Mouse (Mus musculus) CH12.LX (cell line): Measurements from ENCODE around the gene Cct7. TPM values are rescaled to one million over a fixed set of nuclear protein-coding genes. Genes with fewer than 3 reads are reported as not detected.

Source experiments
- DNase-seq: peaks from one replicate; pipeline ENCODE4 v3.0.0-alpha.2; 2013; ENCODE audit errors: extremely low read depth
- H3K27ac ChIP-seq: 2 replicates; pipeline ENCODE4 v1.5.1; 2012; ENCODE audit warnings: low read depth, mild to moderate bottlenecking, control low read depth, moderate library complexity; ENCODE audit not compliant: insufficient read depth
- H3K27me3 ChIP-seq: replicated peaks from 2 replicates; pipeline ENCODE3; 2012; ENCODE audit warnings: inconsistent platforms
- H3K36me3 ChIP-seq, 2 experiments: replicated peaks in 1 of 2; 2 replicates each; pipeline versions ENCODE3 to v1.6.1; 2012; ENCODE audit warnings: inconsistent platforms in 1 of 2, low read length in 1 of 2, mild to moderate bottlenecking in 1 of 2, mixed read lengths in 1 of 2, moderate library complexity in 1 of 2; ENCODE audit not compliant: control insufficient read depth in 1 of 2, insufficient read depth in 1 of 2
- H3K4me1 ChIP-seq, 2 experiments: 2 replicates each; pipeline ENCODE4 v1.6.1; 2012; ENCODE audit warnings: inconsistent platforms in 1 of 2, moderate library complexity in 1 of 2; ENCODE audit not compliant: insufficient read depth in 2 of 2, control insufficient read depth in 1 of 2
- H3K4me2 ChIP-seq: 2 replicates; pipeline ENCODE4 v1.6.1; 2012; ENCODE audit warnings: low read depth, mild to moderate bottlenecking, control low read depth; ENCODE audit not compliant: poor library complexity, insufficient read depth, severe bottlenecking
- H3K4me3 ChIP-seq, 3 experiments: fragments of 150-350 bp in 1 of 3; sonication (generic) in 1 of 3; replicated peaks in 1 of 3; 2 replicates each; pipeline versions ENCODE3 to v1.5.1; 2011 to 2012; ENCODE audit warnings: low read depth in 2 of 3, low read length in 2 of 3, mild to moderate bottlenecking in 2 of 3, moderate library complexity in 2 of 3, control low read depth in 1 of 3, improper control_type of control experiment in 1 of 3, inconsistent platforms in 1 of 3, mixed read lengths in 1 of 3; ENCODE audit not compliant: poor library complexity in 1 of 3
- H3K79me2 ChIP-seq: replicated peaks from 2 replicates; pipeline ENCODE4 v1.6.1; 2012; ENCODE audit warnings: mild to moderate bottlenecking, moderate library complexity; ENCODE audit not compliant: control insufficient read depth, poor library complexity, insufficient read depth, severe bottlenecking; ENCODE audit errors: extremely low read depth
- H3K9ac ChIP-seq: 2 replicates; pipeline ENCODE4 v1.6.1; 2012; ENCODE audit warnings: low read depth, mild to moderate bottlenecking, control low read depth, moderate library complexity; ENCODE audit not compliant: insufficient read depth
- H3K9me3 ChIP-seq: replicated peaks from 2 replicates; pipeline ENCODE3; 2012; ENCODE audit warnings: low read length, inconsistent platforms, mixed read lengths
- BHLHE40 ChIP-seq: IDR thresholded peaks from 2 replicates; pipeline ENCODE4 v1.6.1; 2011; ENCODE audit warnings: mild to moderate bottlenecking, low read depth, low read length, improper control_type of control experiment
- CHD1 ChIP-seq: IDR thresholded peaks from 2 replicates; pipeline ENCODE4 v1.6.1; 2012; ENCODE audit warnings: low read depth, low read length, improper control_type of control experiment, inconsistent platforms
- CTCF ChIP-seq, 2 experiments: IDR thresholded peaks in 1 of 2; conservative IDR thresholded peaks in 1 of 2; 2 replicates each; pipeline ENCODE4 v1.5.1; 2011 to 2012; ENCODE audit warnings: low read depth in 2 of 2, low read length in 2 of 2, improper control_type of control experiment in 1 of 2, inconsistent platforms in 1 of 2, mild to moderate bottlenecking in 1 of 2, moderate library complexity in 1 of 2
- ELF1 ChIP-seq: IDR thresholded peaks from 2 replicates; pipeline ENCODE4 v1.6.1; 2014; ENCODE audit warnings: low read depth, mild to moderate bottlenecking, inconsistent platforms, low read length, improper control_type of control experiment
- EP300 ChIP-seq: IDR thresholded peaks from 2 replicates; pipeline ENCODE4 v1.6.1; 2011; ENCODE audit warnings: low read length, improper control_type of control experiment
- GABPA ChIP-seq: IDR thresholded peaks from 2 replicates; pipeline ENCODE4 v1.6.1; 2012; ENCODE audit warnings: low read depth, low read length, improper control_type of control experiment, inconsistent platforms; ENCODE audit not compliant: insufficient replicate concordance
- HCFC1 ChIP-seq: IDR thresholded peaks from 2 replicates; pipeline ENCODE4 v1.6.1; 2012; ENCODE audit warnings: low read depth, mild to moderate bottlenecking, inconsistent platforms, low read length, improper control_type of control experiment
- JUN ChIP-seq: IDR thresholded peaks from 2 replicates; pipeline ENCODE4 v1.6.1; 2011; ENCODE audit warnings: low read depth, mild to moderate bottlenecking, low read length, improper control_type of control experiment, moderate library complexity; ENCODE audit not compliant: insufficient read depth
- JUND ChIP-seq: conservative IDR thresholded peaks from 2 replicates; pipeline ENCODE4 v1.6.1; 2011; ENCODE audit warnings: low read depth, low read length, improper control_type of control experiment
- KAT2A ChIP-seq: IDR thresholded peaks from 2 replicates; pipeline ENCODE4 v1.6.1; 2012; ENCODE audit warnings: low read length, improper control_type of control experiment, inconsistent platforms; ENCODE audit not compliant: insufficient replicate concordance
- MAX ChIP-seq: IDR thresholded peaks from 2 replicates; pipeline ENCODE4 v1.6.1; 2011; ENCODE audit warnings: low read length, improper control_type of control experiment
- MAZ ChIP-seq: IDR thresholded peaks from 2 replicates; pipeline ENCODE4 v1.6.1; 2012; ENCODE audit warnings: low read depth, mild to moderate bottlenecking, inconsistent platforms, low read length, improper control_type of control experiment, moderate library complexity
- MEF2A ChIP-seq: IDR thresholded peaks from 2 replicates; pipeline ENCODE4 v1.6.1; 2014; ENCODE audit warnings: low read depth, mild to moderate bottlenecking, inconsistent platforms, low read length, improper control_type of control experiment, borderline replicate concordance
- NELFE ChIP-seq: IDR thresholded peaks from 2 replicates; pipeline ENCODE4 v1.6.1; 2011; ENCODE audit warnings: low read depth, low read length, improper control_type of control experiment
- POLR2A ChIP-seq: IDR thresholded peaks from 2 replicates; pipeline ENCODE4 v1.6.1; 2011; ENCODE audit warnings: low read depth, mild to moderate bottlenecking, improper control_type of control experiment, low read length
- POLR2AphosphoS2 ChIP-seq: IDR thresholded peaks from 2 replicates; pipeline ENCODE4 v1.6.1; 2011; ENCODE audit warnings: low read depth, low read length, improper control_type of control experiment
- RAD21 ChIP-seq: IDR thresholded peaks from 2 replicates; pipeline ENCODE4 v1.6.1; 2011; ENCODE audit warnings: low read depth, mild to moderate bottlenecking, low read length, improper control_type of control experiment, moderate library complexity
- TBP ChIP-seq: conservative IDR thresholded peaks from 2 replicates; pipeline ENCODE4 v1.6.1; 2011; ENCODE audit warnings: low read depth, low read length, improper control_type of control experiment
- UBTF ChIP-seq: IDR thresholded peaks from 2 replicates; pipeline ENCODE4 v1.6.1; 2012; ENCODE audit warnings: low read depth, mild to moderate bottlenecking, inconsistent platforms, low read length, improper control_type of control experiment, moderate library complexity
- USF1 ChIP-seq: IDR thresholded peaks from 2 replicates; pipeline ENCODE4 v1.6.1; 2014; ENCODE audit warnings: low read depth, mild to moderate bottlenecking, inconsistent platforms, low read length, improper control_type of control experiment
- USF2 ChIP-seq: conservative IDR thresholded peaks from 2 replicates; pipeline ENCODE4 v1.6.1; 2011; ENCODE audit warnings: low read depth, low read length, improper control_type of control experiment
- ZC3H11A ChIP-seq: IDR thresholded peaks from 2 replicates; pipeline ENCODE4 v1.6.1; 2012; ENCODE audit warnings: low read depth, mild to moderate bottlenecking, inconsistent platforms, low read length, improper control_type of control experiment
- dilution Hi-C: fragments of 300-500 bp; cut with MboI; formaldehyde crosslinking; loops from 2 replicates; pipeline ENCODE4 v1.14.3; 2020; ENCODE audit warnings: low sequenced_read_pairs; ENCODE audit not compliant: extremely low pct_unique_long_range_greater_than_20kb, extremely low pct_ligation_motif_present
- in situ Hi-C: fragments of 300-500 bp; cut with MboI; formaldehyde crosslinking; loops from 3 replicates; pipeline ENCODE4 v1.14.3; 2019; ENCODE audit warnings: low sequenced_read_pairs, low pct_ligation_motif_present, low pct_unique_long_range_greater_than_20kb, mixed read lengths
- polyA plus RNA-seq: library from polyadenylated mRNA; unstranded; fragments of >175 nt; gene quantifications from 2 replicates; pipeline ENCODE4 v1.2.1, GENCODE M21; 2012; ENCODE audit warnings: low read depth; ENCODE audit not compliant: insufficient read length
- total RNA-seq, 2 experiments: library from RNA; depleted of rRNA; stranded (reverse); fragments of 300-350 nt in 1 of 2; fragments of >200 nt in 1 of 2; gene quantifications; 2 replicates each; pipeline ENCODE4 v1.2.3; 2012 to 2014

Gene Cct7
- total and polyA plus RNA-seq, 3 experiments, result 483 to 505 (median 484) TPM

GRCm38 (mm10) chr6:85498147-85498546, 46.8 kb downstream of the Cct7 start:
- dilution Hi-C loops, result no loop called here
- H3K4me1 ChIP-seq, result peaks cover 0 to 7% of the 10 kb centered on the region in 2 experiments; a peak in 2 of 4 replicates
- no peaks in the 10 kb centered on the region for H3K9me3 ChIP-seq
- H3K27me3 ChIP-seq, result peaks cover 77% of the 10 kb centered on the region
- in situ Hi-C loops, result no loop called here
- H3K36me3 ChIP-seq, result no peaks in the 10 kb centered on the region
- no peaks in the 10 kb centered on the region for H3K79me2 ChIP-seq
- TF ChIP-seq GABPA (no peak), TBP (no peak), RAD21 (no peak), JUN (no peak), ELF1 (no peak), JUND (no peak), UBTF (no peak), HCFC1 (no peak), NELFE (no peak), KAT2A (no peak), POLR2AphosphoS2 (no peak), USF2 (no peak)
- H3K9ac ChIP-seq, result no peak overlapping the region
- H3K27ac ChIP-seq, result no peak overlapping the region
- no peak overlapping the region for H3K4me3 ChIP-seq
- H3K4me2 ChIP-seq, result no peak overlapping the region
- DNase-seq, result no peak

GRCm38 (mm10) chr6:85500416-85500815, 49.1 kb downstream of the Cct7 start:
- H3K79me2 ChIP-seq, result no peaks in the 10 kb centered on the region
- H3K27ac ChIP-seq, result no peak overlapping the region
- no peak for DNase-seq
- no peak overlapping the region for H3K9ac ChIP-seq
- dilution Hi-C loops, result no loop called here
- H3K27me3 ChIP-seq, result peaks cover 83% of the 10 kb centered on the region
- H3K4me2 ChIP-seq, result no peak overlapping the region
- TF ChIP-seq TBP, result no peak
- no peak for TF ChIP-seq MAZ
- TF ChIP-seq ZC3H11A, result no peak
- no peak for TF ChIP-seq MAX
- TF ChIP-seq RAD21, result no peak
- TF ChIP-seq POLR2A, result no peak
- TF ChIP-seq CTCF (conservative IDR thresholded peaks at IDR 0.05 in 1 of 2, IDR thresholded peaks at IDR 0.05 in 1 of 2; ENCODE audit: low read depth in 2 of 2, low read length in 2 of 2), result no peak
- no peak for TF ChIP-seq BHLHE40
- no peak for TF ChIP-seq MEF2A
- no peak for TF ChIP-seq EP300
- TF ChIP-seq USF1, result no peak
- no peak for TF ChIP-seq CHD1
- TF ChIP-seq, all 38 proteins: peak for 0
- in situ Hi-C loops, result no loop called here
- Histone ChIP-seq H3K4me3 (no peak overlapping the region), H3K36me3 (no peaks in the 10 kb centered on the region), H3K9me3 (no peaks in the 10 kb centered on the region), H3K4me1 (peaks cover 0 to 8% of the 10 kb centered on the region in 2 experiments; a peak in 2 of 4 replicates)
